Mouse (Mus musculus) myocyte (in vitro differentiated cells): Measurements from ENCODE around the gene Chrd. TPM values are rescaled to one million over a fixed set of nuclear protein-coding genes. Genes with fewer than 3 reads are reported as not detected.

Source experiments
- H3K27me3 ChIP-seq: one replicate; pipeline ENCODE4 v1.6.1; 2011; ENCODE audit not compliant: control insufficient read depth, insufficient read depth, insufficient read length
- H3K36me3 ChIP-seq: one replicate; pipeline ENCODE4 v1.6.1; 2011; ENCODE audit not compliant: control insufficient read depth, insufficient read depth
- H3K4me2 ChIP-seq: one replicate; pipeline ENCODE4 v1.6.1; 2011; ENCODE audit warnings: low read depth, control low read depth
- H3K4me3 ChIP-seq: one replicate; pipeline ENCODE4 v1.5.1; 2011; ENCODE audit warnings: mild to moderate bottlenecking, control low read depth, moderate library complexity
- H3K79me2 ChIP-seq: one replicate; pipeline ENCODE4 v1.6.1; 2011; ENCODE audit not compliant: control insufficient read depth, insufficient read depth
- H3ac ChIP-seq: one replicate; pipeline ENCODE4 v1.6.1; 2011; ENCODE audit not compliant: control insufficient read depth, insufficient read length
- CEBPB ChIP-seq: IDR thresholded peaks from 2 replicates; pipeline ENCODE4 v1.6.1; 2011; ENCODE audit warnings: mild to moderate bottlenecking, moderate library complexity; ENCODE audit not compliant: poor library complexity, insufficient read depth, severe bottlenecking
- E2F4 ChIP-seq: IDR thresholded peaks from one replicate; pipeline ENCODE4 v1.6.1; 2011; ENCODE audit warnings: mild to moderate bottlenecking, control low read depth, moderate library complexity; ENCODE audit not compliant: insufficient read depth
- MAX ChIP-seq: IDR thresholded peaks from one replicate; pipeline ENCODE4 v1.6.1; 2011; ENCODE audit warnings: low read depth, mild to moderate bottlenecking, control low read depth
- MYOD1 ChIP-seq, 3 experiments: IDR thresholded peaks; one replicate each; pipeline ENCODE4 v1.6.1; 2011; ENCODE audit warnings: control low read depth in 2 of 3, low read depth in 2 of 3, mild to moderate bottlenecking in 2 of 3, moderate library complexity in 1 of 3; ENCODE audit not compliant: insufficient read length in 2 of 3, control insufficient read depth in 1 of 3
- MYOG ChIP-seq, 3 experiments: IDR thresholded peaks; one replicate each; pipeline ENCODE4 v1.6.1; 2011; ENCODE audit warnings: control low read depth in 2 of 3, low read depth in 2 of 3, mild to moderate bottlenecking in 2 of 3; ENCODE audit not compliant: insufficient read length in 2 of 3, control insufficient read depth in 1 of 3, insufficient read depth in 1 of 3
- POLR2A ChIP-seq: IDR thresholded peaks from one replicate; pipeline ENCODE4 v1.6.1; 2011; ENCODE audit warnings: low read depth, mild to moderate bottlenecking, control low read depth, moderate library complexity; ENCODE audit not compliant: insufficient read length
- POLR2AphosphoS2 ChIP-seq: IDR thresholded peaks from one replicate; pipeline ENCODE4 v1.6.1; 2011; ENCODE audit warnings: low read depth, control low read depth; ENCODE audit not compliant: insufficient read length
- TCF12 ChIP-seq: IDR thresholded peaks from one replicate; pipeline ENCODE4 v1.6.1; 2011; ENCODE audit warnings: mild to moderate bottlenecking, control low read depth; ENCODE audit not compliant: poor library complexity, insufficient read depth, severe bottlenecking
- TCF3 ChIP-seq: IDR thresholded peaks from one replicate; pipeline ENCODE4 v1.6.1; 2011; ENCODE audit warnings: low read depth, control low read depth; ENCODE audit not compliant: insufficient read length
- USF1 ChIP-seq: IDR thresholded peaks from one replicate; pipeline ENCODE4 v1.6.1; 2011; ENCODE audit warnings: low read depth, mild to moderate bottlenecking, control low read depth, moderate library complexity
- polyA plus RNA-seq: library from polyadenylated mRNA; unstranded; fragments of >200 nt; fragmentation: generic; extraction: Trizol; gene quantifications from one replicate; pipeline ENCODE4 v1.2.1, GENCODE M21; 2012; ENCODE audit warnings: missing spikeins

Chrd gene
- polyA plus RNA-seq, 1 experiment = 14.0 TPM

GRCm38 (mm10) chr16:20730293-20730711 lies 2.6 kb upstream of the Chrd start:
- H3K27me3 ChIP-seq = no peaks in the 10 kb centered on the region
- peak overlapping the region; percentile 38 for H3K4me2 ChIP-seq
- H3K36me3 ChIP-seq = no peaks in the 10 kb centered on the region
- H3K4me3 ChIP-seq = no peak overlapping the region
- TF ChIP-seq MYOD1 (IDR thresholded peaks at IDR 0.05; ENCODE audit: control insufficient read depth in 1 of 3, insufficient read length in 2 of 3, low read depth in 2 of 3) (no peak), USF1 (no peak), MYOG (IDR thresholded peaks at IDR 0.05; ENCODE audit: control insufficient read depth in 1 of 3, insufficient read depth in 1 of 3, insufficient read length in 2 of 3, low read depth in 2 of 3) (no peak), POLR2AphosphoS2 (no peak), MAX (no peak)
- no peak overlapping the region for H3ac ChIP-seq
- no peaks in the 10 kb centered on the region for H3K79me2 ChIP-seq

DNA sequence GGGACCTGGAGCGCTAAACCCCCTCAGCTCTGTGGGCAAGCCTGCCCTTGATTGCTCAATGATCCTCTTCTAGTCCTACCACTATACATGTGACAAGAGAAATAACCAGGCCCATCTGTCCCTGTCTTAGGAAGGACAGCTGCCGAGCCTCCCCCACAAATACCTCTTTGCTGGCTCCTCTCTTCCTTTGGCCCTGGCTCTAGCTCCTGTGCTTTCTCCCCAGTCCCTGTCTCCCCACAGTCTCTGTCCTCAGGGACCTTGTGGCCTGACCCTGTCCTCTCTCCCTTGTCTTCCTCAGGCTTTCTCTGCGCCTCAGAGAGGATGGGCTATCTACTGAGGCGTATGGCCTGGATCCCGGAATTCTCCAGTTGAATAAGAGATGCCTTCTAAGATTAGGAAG lies 1.2 kb upstream of the Chrd start:
- Histone ChIP-seq H3K27me3 (no peaks in the 10 kb centered on the region), H3K36me3 (no peaks in the 10 kb centered on the region), H3ac (no peak overlapping the region), H3K4me3 (no peak overlapping the region), H3K4me2 (no peak overlapping the region), H3K79me2 (no peaks in the 10 kb centered on the region)
- TF ChIP-seq CEBPB (peak; percentile 85; the same call in 1 of the 2 replicates), MYOD1 (IDR thresholded peaks at IDR 0.05; ENCODE audit: control insufficient read depth in 1 of 3, insufficient read length in 2 of 3, low read depth in 2 of 3) (peak; percentile 48 to 91 (median 74)), POLR2A (no peak), MYOG (IDR thresholded peaks at IDR 0.05; ENCODE audit: control insufficient read depth in 1 of 3, insufficient read depth in 1 of 3, insufficient read length in 2 of 3, low read depth in 2 of 3) (peak in 2 of 3 experiments; percentile 85 to 89), TCF12 (peak; percentile 67)

- peak overlapping the region; percentile 37 for H3ac ChIP-seq
- TF ChIP-seq CEBPB = no peak
- peak; percentile 17 for TF ChIP-seq POLR2A
- H3K27me3 ChIP-seq = no peaks in the 10 kb centered on the region
- no peaks in the 10 kb centered on the region for H3K36me3 ChIP-seq
- H3K4me3 ChIP-seq = peak overlapping the region; percentile 25
- no peaks in the 10 kb centered on the region for H3K79me2 ChIP-seq
- H3K4me2 ChIP-seq = peak overlapping the region; percentile 78
Measured at GRCm38 (mm10) chr16:20732251-20732924, 539 bp upstream of the Chrd start.

DNA sequence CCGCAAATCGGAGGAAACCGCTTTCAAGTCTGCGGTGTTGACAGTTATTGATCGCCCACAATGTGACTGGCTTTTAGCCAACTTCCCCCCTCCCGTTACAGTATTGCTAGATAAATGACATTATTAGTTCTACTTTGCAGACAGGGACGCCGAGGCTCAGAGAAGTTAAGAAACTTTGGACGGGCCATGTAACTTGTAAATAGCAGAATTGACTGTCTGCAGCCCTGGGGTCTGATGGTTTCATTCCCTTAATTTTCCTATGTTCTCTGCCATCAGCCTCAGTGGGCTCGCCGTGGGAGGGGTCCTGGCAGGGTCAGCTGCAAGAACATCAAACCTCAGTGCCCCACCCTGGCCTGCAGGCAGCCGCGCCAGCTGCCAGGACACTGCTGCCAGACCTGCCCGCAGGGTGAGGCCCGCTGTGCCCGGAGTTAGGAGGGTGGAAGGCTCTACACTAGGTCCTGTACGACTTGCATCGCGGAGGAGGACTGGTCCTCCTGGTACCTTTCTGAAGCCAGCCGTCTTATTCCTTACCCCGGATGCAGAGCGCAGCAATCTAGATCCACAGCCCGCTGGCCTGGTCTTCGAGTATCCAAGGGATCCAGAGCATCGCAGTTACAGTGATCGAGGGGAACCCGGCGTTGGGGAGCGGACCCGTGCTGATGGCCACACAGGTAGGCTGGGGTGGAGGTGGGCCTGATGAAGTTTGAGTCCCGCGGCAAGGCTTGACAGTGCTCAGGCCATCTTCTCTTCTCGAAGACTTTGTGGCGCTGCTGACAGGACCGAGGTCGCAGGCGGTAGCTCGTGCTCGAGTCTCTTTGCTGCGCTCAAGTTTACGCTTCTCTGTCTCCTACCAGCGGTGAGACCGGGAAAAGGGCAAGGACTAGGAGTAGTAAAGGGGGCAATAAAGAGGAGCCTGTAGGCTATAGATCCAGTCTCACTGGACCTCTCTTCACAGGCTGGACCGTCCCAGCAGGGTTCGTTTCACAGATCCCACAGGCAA lies 1.1 kb downstream of the Chrd start, which contains the start of gene Thpo:
Gene Thpo, minus strand, starts transcription at position 781 of the 1,000 bp plus-strand sequence.
- Histone ChIP-seq H3K36me3 (no peaks in the 10 kb centered on the region), H3ac (peak within 1 kb of the TSS; percentile 37), H3K27me3 (no peaks in the 10 kb centered on the region), H3K4me2 (peak within 1 kb of the TSS; percentile 78), H3K4me3 (peak within 1 kb of the TSS; percentile 25), H3K79me2 (no peaks in the 10 kb centered on the region)
- TF ChIP-seq MYOD1 (IDR thresholded peaks at IDR 0.05; ENCODE audit: control insufficient read depth in 1 of 3, insufficient read length in 2 of 3, low read depth in 2 of 3) (peak in 2 of 3 experiments; percentile 38 to 82), TCF12 (no peak), MYOG (IDR thresholded peaks at IDR 0.05; ENCODE audit: control insufficient read depth in 1 of 3, insufficient read depth in 1 of 3, insufficient read length in 2 of 3, low read depth in 2 of 3) (peak in 2 of 3 experiments; percentile 64 to 88), MAX (no peak), POLR2AphosphoS2 (no peak), USF1 (no peak)

- Histone ChIP-seq H3ac (no peak overlapping the region), H3K79me2 (no peaks in the 10 kb centered on the region), H3K36me3 (no peaks in the 10 kb centered on the region), H3K27me3 (no peaks in the 10 kb centered on the region), H3K4me2 (no peak overlapping the region), H3K4me3 (no peak overlapping the region)
- TF ChIP-seq E2F4 (no peak), POLR2A (no peak), USF1 (no peak), CEBPB (no peak), TCF3 (no peak)
Measured at GRCm38 (mm10) chr16:20735651-20736050, 2.7 kb downstream of the Chrd start.
